Mouse (Mus musculus) embryonic stem cell, embryonic (primary cell): ENCODE data around the gene Ttll5.

Source experiments
- CTCF ChIA-PET, 4 experiments: fragments of 300-600 bp in 2 of 4; fragments of 350-600 bp in 2 of 4; sonication (Branson Sonifier 250); formaldehyde crosslinking; loops; one replicate each; lab custom pipeline; 2022; ENCODE audit warnings: inconsistent platforms in 2 of 4; lab: Charles Lee
- POLR2A ChIA-PET, 4 experiments: fragments of 300-600 bp in 2 of 4; fragments of 350-600 bp in 2 of 4; sonication (Branson Sonifier 250); formaldehyde crosslinking; loops; one replicate each; lab custom pipeline; 2022; ENCODE audit warnings: antibody characterized with exemption in 4 of 4, inconsistent platforms in 1 of 4; lab: Charles Lee

The Ttll5 gene

GRCm38 (mm10) chr12:85824438-85825264 lies at the start of gene Ttll5, which contains the start of gene Erg28:
TSS of gene Ttll5 (plus strand) at chr12:85824659.
TSS of gene Erg28 (minus strand) at chr12:85824550.
- ChIA-PET CTCF (interaction anchor here in 3 of 4 experiments (0.5 to 1.8 kb wide), 11 partner anchors 10 to 481 kb away, joined by 3 to 9 read pairs (median 3); partner anchors contain the start of gene Flvcr2 (in 1 of the 3)), POLR2A (interaction anchor here in 3 of 4 experiments (0.5 to 2.0 kb wide), 44 partner anchors 8 to 1122 kb away, joined by 3 to 19 read pairs (median 3); partner anchors contain the start of gene Flvcr2 (in 1 of the 3))

GRCm38 (mm10) chr12:85778962-85779361 lies 45.5 kb upstream of the Ttll5 start:
- POLR2A ChIA-PET, result interaction anchor here (0.6 to 1.7 kb wide), 8 partner anchors 8 to 909 kb away, joined by 3 to 6 read pairs (median 3); partner anchors contain the start of gene Flvcr2 (in 1 of the 4)
- CTCF ChIA-PET, result no interaction called here

- ChIA-PET CTCF (no interaction called here), POLR2A (interaction anchor here in 3 of 4 experiments (0.7 to 1.7 kb wide), 6 partner anchors 9 to 34 kb away, joined by 3 to 6 read pairs (median 3); no protein-coding TSS in a partner anchor)
Measured at GRCm38 (mm10) chr12:85779707-85780106, 44.8 kb upstream of the Ttll5 start.

- CTCF ChIA-PET, result interaction anchor here (0.6 to 1.3 kb wide), 6 partner anchors 11 to 949 kb away, joined by 3 to 4 read pairs (median 3); partner anchors contain the start of gene Flvcr2 (in 1 of the 4)
- POLR2A ChIA-PET, result interaction anchor here in 3 of 4 experiments (0.6 to 1.9 kb wide), 7 partner anchors 13 to 308 kb away, joined by 3 to 10 read pairs (median 3); partner anchors contain the start of genes Erg28 (in 1 of the 3), Flvcr2 (in 1 of the 3) and Ttll5 (in 1 of the 3)
Measured at GRCm38 (mm10) chr12:85781606-85782005, 42.9 kb upstream of the Ttll5 start.

- POLR2A ChIA-PET, result interaction anchor here (0.6 to 3.1 kb wide), 25 partner anchors 9 to 330 kb away, joined by 3 to 14 read pairs (median 4); partner anchors contain the start of genes Flvcr2 (in 2 of the 4), Batf (in 1 of the 4), Erg28 (in 1 of the 4) and Ttll5 (in 1 of the 4)
Measured at GRCm38 (mm10) chr12:85784916-85785815, 39.3 kb upstream of the Ttll5 start.

GRCm38 (mm10) chr12:85792158-85792557 lies 32.3 kb upstream of the Ttll5 start:
- POLR2A ChIA-PET, result interaction anchor here in 3 of 4 experiments (0.6 to 2.3 kb wide), 15 partner anchors 10 to 343 kb away, joined by 3 to 8 read pairs (median 4); partner anchors contain the start of genes Erg28 (in 2 of the 3), Flvcr2 (in 2 of the 3) and Ttll5 (in 2 of the 3)

More at GRCm38 (mm10) chr12:85784916-85785815, 39.3 kb upstream of the Ttll5 start:
- CTCF ChIA-PET, result interaction anchor here in 3 of 4 experiments (0.6 to 2.0 kb wide), 9 partner anchors 28 to 186 kb away, joined by 3 to 8 read pairs (median 3); partner anchors contain the start of genes Flvcr2 (in 1 of the 3) and Jdp2 (in 1 of the 3)

GRCm38 (mm10) chr12:85792821-85793346 lies 31.6 kb upstream of the Ttll5 start:
- ChIA-PET POLR2A (interaction anchor here in 3 of 4 experiments (0.6 to 2.3 kb wide), 14 partner anchors 9 to 342 kb away, joined by 3 to 8 read pairs (median 4); partner anchors contain the start of genes Erg28 (in 2 of the 3), Flvcr2 (in 2 of the 3) and Ttll5 (in 2 of the 3)), CTCF (interaction anchor here in 1 of 4 experiments (0.6 to 1.0 kb wide), 2 partner anchors 11 to 63 kb away, joined by 3 read pairs; no protein-coding TSS in a partner anchor)

More at GRCm38 (mm10) chr12:85792158-85792557, 32.3 kb upstream of the Ttll5 start:
- CTCF ChIA-PET, result interaction anchor here in 1 of 4 experiments (0.6 to 1.1 kb wide), 3 partner anchors 11 to 63 kb away, joined by 3 read pairs; no protein-coding TSS in a partner anchor

- ChIA-PET CTCF (interaction anchor here in 1 of 4 experiments (0.8 kb wide), 1 partner anchor 1536 kb away, joined by 3 read pairs; no protein-coding TSS in a partner anchor), POLR2A (interaction anchor here in 1 of 4 experiments (0.6 kb wide), 1 partner anchor 456 kb away, joined by 3 read pairs; no protein-coding TSS in a partner anchor)
Measured at GRCm38 (mm10) chr12:85794094-85794493, 30.4 kb upstream of the Ttll5 start.

GRCm38 (mm10) chr12:85795551-85795950 lies 28.9 kb upstream of the Ttll5 start:
- CTCF ChIA-PET, result no interaction called here
- POLR2A ChIA-PET, result interaction anchor here in 2 of 4 experiments (0.9 to 1.6 kb wide), 2 partner anchors 10 to 50 kb away, joined by 3 to 8 read pairs; no protein-coding TSS in a partner anchor

GRCm38 (mm10) chr12:85800031-85800430 lies 24.4 kb upstream of the Ttll5 start:
- CTCF ChIA-PET, result no interaction called here
- POLR2A ChIA-PET, result interaction anchor here in 1 of 4 experiments (0.9 to 1.3 kb wide), 2 partner anchors 11 to 22 kb away, joined by 3 to 4 read pairs; no protein-coding TSS in a partner anchor

- POLR2A ChIA-PET, result interaction anchor here in 2 of 4 experiments (0.5 to 1.8 kb wide), 5 partner anchors 13 to 199 kb away, joined by 3 to 7 read pairs (median 4); partner anchors contain the start of genes Erg28 (in 1 of the 2), Flvcr2 (in 1 of the 2) and Ttll5 (in 1 of the 2)
- CTCF ChIA-PET, result interaction anchor here in 2 of 4 experiments (1.1 kb wide), 2 partner anchors 8 to 12 kb away, joined by 3 read pairs; no protein-coding TSS in a partner anchor
Measured at GRCm38 (mm10) chr12:85809726-85810125, 14.7 kb upstream of the Ttll5 start.

- ChIA-PET POLR2A (interaction anchor here in 2 of 4 experiments (0.7 to 4.6 kb wide), 6 partner anchors 11 to 660 kb away, joined by 3 to 27 read pairs (median 5); partner anchors contain the start of genes Erg28 (in 1 of the 2) and Ttll5 (in 1 of the 2)), CTCF (interaction anchor here in 1 of 4 experiments (1.1 kb wide), 1 partner anchor 11 kb away, joined by 3 read pairs; no protein-coding TSS in a partner anchor)
Measured at GRCm38 (mm10) chr12:85810959-85811358, 13.5 kb upstream of the Ttll5 start.

- ChIA-PET CTCF (interaction anchor here in 1 of 4 experiments (3.3 kb wide), 1 partner anchor 11 kb away, joined by 12 read pairs; no protein-coding TSS in a partner anchor), POLR2A (interaction anchor here in 2 of 4 experiments (0.8 to 4.6 kb wide), 5 partner anchors 10 to 659 kb away, joined by 3 to 27 read pairs (median 4); partner anchors contain the start of genes Erg28 (in 1 of the 2), Flvcr2 (in 1 of the 2) and Ttll5 (in 1 of the 2))
Measured at GRCm38 (mm10) chr12:85811676-85812075, 12.8 kb upstream of the Ttll5 start.

- POLR2A ChIA-PET, result interaction anchor here (0.7 to 4.6 kb wide), 23 partner anchors 8 to 997 kb away, joined by 3 to 27 read pairs (median 4); partner anchors contain the start of genes Erg28 (in 3 of the 4), Flvcr2 (in 3 of the 4) and Ttll5 (in 3 of the 4)
- CTCF ChIA-PET, result interaction anchor here (0.6 to 3.3 kb wide), 6 partner anchors 8 to 84 kb away, joined by 3 to 12 read pairs (median 4); no protein-coding TSS in a partner anchor
Measured at GRCm38 (mm10) chr12:85813599-85813998, 10.9 kb upstream of the Ttll5 start.

GRCm38 (mm10) chr12:85822051-85822450 lies 2.4 kb upstream of the Ttll5 start:
- ChIA-PET POLR2A (interaction anchor here in 2 of 4 experiments (0.5 to 2.7 kb wide), 18 partner anchors 8 to 450 kb away, joined by 3 to 27 read pairs (median 4); partner anchors contain the start of genes Flvcr2 (in 1 of the 2) and Jdp2 (in 1 of the 2)), CTCF (interaction anchor here (0.5 to 2.2 kb wide), 22 partner anchors 8 to 311 kb away, joined by 3 to 12 read pairs (median 4); partner anchors contain the start of gene Flvcr2 (in 2 of the 4))
